Mouse (Mus musculus) ES-Bruce4 (cell line): Measurements from ENCODE around the gene Sipa1l2.

ENCODE experiments used
- CTCF ChIP-seq: IDR thresholded peaks from one replicate; pipeline ENCODE4 v1.8.1; 2011; ENCODE audit warnings: low read depth, low read length
- POLR2A ChIP-seq: IDR thresholded peaks from one replicate; pipeline ENCODE4 v1.8.1; 2011; ENCODE audit warnings: low read length; ENCODE audit not compliant: insufficient read depth

GRCm38 (mm10) chr8:125567569-125567968 lies 2.0 kb downstream of the Sipa1l2 start:
- TF ChIP-seq POLR2A (no peak), CTCF (no peak)
